Mouse (Mus musculus) olfactory bulb, adult 2 months (tissue): ENCODE measurements at regions not wholly inside any gene's neighbourhood (a gene's known extent, or its start where the extent isn't known, plus 50 kb on each side); places are given as distances from the start of the nearest gene placed in this dataset.

Experiments used
- CTCF ChIP-seq: fragments of 200-500 bp; IDR thresholded peaks from 2 replicates; pipeline ENCODE4 v1.5.1; 2012; ENCODE audit warnings: low read depth, mild to moderate bottlenecking, low read length, moderate library complexity; ENCODE audit not compliant: insufficient read depth
- POLR2A ChIP-seq: fragments of 200-500 bp; IDR thresholded peaks from 2 replicates; pipeline ENCODE4 v1.6.1; 2012; ENCODE audit warnings: mild to moderate bottlenecking, low read depth, low read length, moderate library complexity; ENCODE audit not compliant: insufficient read depth

- TF ChIP-seq POLR2A (no peak), CTCF (no peak)
Measured at GRCm38 (mm10) chr15:61450217-61450616, 527.4 kb upstream of the A1bg start.
